ENCODE assay signal across 9 mouse cellular contexts in the genomic region with DNA sequence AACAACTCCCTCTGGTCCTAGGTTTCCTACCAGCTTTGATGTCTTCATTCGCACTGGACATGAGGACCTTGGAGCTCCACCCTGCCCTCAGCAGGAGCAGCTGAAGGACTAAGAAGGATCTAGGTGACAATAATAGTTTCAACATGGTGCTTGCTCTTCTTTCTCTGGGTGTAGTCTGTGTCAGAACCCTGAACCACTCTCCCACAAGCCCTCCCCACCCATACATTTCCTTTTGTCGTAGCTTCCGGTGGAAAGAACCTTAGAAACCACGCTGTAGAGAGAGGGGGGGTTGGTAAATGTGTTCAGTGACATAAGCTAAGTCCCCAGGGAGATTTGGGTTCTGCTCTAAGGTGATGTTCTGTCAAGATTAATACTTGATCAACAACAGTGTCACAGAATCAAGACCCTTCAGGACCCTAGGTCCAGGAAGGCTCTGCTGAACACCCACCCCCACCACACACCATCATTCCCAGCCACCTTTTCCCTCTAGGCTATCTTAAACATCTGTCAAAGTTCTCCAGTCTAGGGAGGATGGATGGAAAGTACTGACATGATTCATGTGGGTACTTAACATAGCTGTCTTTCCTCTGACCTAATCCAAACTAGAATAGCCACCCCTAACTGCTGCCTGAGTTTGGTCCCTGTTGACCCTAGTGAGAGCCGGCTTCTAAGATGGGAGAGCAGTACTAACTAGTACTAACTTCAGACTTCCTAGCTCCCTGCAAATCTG. TPM values are rescaled to one million over a fixed set of nuclear protein-coding genes. Genes with fewer than 3 reads are reported as not detected.
DNase-seq lines count a peak whose midpoint lies in the region; ATAC-seq and TF ChIP-seq lines count a peak whose summit lies in the region.
"Had no signal": no experiment of that assay in that cellular context is flagged by ENCODE, and none has a peak within 500 bp of the region (broad histone marks: within the 10 kb centered on the region; RNA-seq: fewer than 3 reads in every experiment).

Gene Il2rg, minus strand, starts transcription at position 231 of the 730 bp plus-strand sequence.

- no peak for TF ChIP-seq POLR2A in MEL (IDR thresholded peaks at IDR 0.05; ENCODE audit: control insufficient read depth in 1 of 2, insufficient read depth in 1 of 2, low read depth in 1 of 2, low read length in 2 of 2, poor library complexity in 1 of 2)

- H3K9me3 ChIP-seq in hindbrain, embryonic 16.5 days (ENCODE audit: control insufficient read depth, low read length): no peaks in the 10 kb centered on the region
- no peaks in the 10 kb centered on the region for H3K9me3 ChIP-seq in hindbrain, embryonic 12.5 days (replicated peaks)
- no peaks in the 10 kb centered on the region for H3K9me3 ChIP-seq in MEL (replicated peaks; ENCODE audit: insufficient read depth, low read length)
- H3K9me3 ChIP-seq: limb, embryonic 13.5 days had no signal

- 76% methylated on average over 5 of the region's 5 CpGs for WGBS in hindbrain, embryonic 16.5 days
- 72% methylated on average over 5 of the region's 5 CpGs for WGBS in hindbrain, embryonic 12.5 days

- H3K4me1 ChIP-seq in hindbrain, embryonic 16.5 days (ENCODE audit: control insufficient read depth, insufficient read depth, low read depth, low read length): no peaks in the 10 kb centered on the region
- H3K4me1 ChIP-seq in hindbrain, embryonic 12.5 days: no peaks in the 10 kb centered on the region
- peaks cover 5 to 10% of the 10 kb centered on the region in 2 experiments; a peak in 3 of 4 replicates for H3K4me1 ChIP-seq in MEL (ENCODE audit: control insufficient read depth in 1 of 2, insufficient read depth in 2 of 2, low read length in 2 of 2)

- no peaks in the 10 kb centered on the region for H3K79me2 ChIP-seq in MEL (ENCODE audit: control insufficient read depth, insufficient read depth, low read length, poor library complexity)

- no peak for ATAC-seq in hindbrain, embryonic 16.5 days
- ATAC-seq in hindbrain, embryonic 12.5 days (ENCODE audit: low FRiP score): no peak
- peak; percentile 80 to 86 for ATAC-seq in hematopoietic stem cell, adult 5-6 weeks (replicated peaks in 1 of 2; ENCODE audit: insufficient read depth in 1 of 2, low FRiP score in 2 of 2, low TSS enrichment in 1 of 2, low read depth in 1 of 2, poor library complexity in 2 of 2, severe bottlenecking in 2 of 2)
- ATAC-seq in megakaryocyte progenitor cell, adult 5-6 weeks (replicated peaks; ENCODE audit: poor library complexity): peak; percentile 79

- no peaks in the 10 kb centered on the region; the same call in 1 of the 2 replicates for H3K27me3 ChIP-seq in hindbrain, embryonic 16.5 days (replicated peaks; ENCODE audit: control insufficient read depth, insufficient read depth, low read length)
- H3K27me3 ChIP-seq in hindbrain, embryonic 12.5 days: 0 out of 2 replicates have a peak, but pooled peaks cover 6% of the 10 kb centered on the region
- H3K27me3 ChIP-seq in MEL (ENCODE audit: control insufficient read depth in 1 of 2, insufficient read depth in 2 of 2, low read length in 2 of 2): no peaks in the 10 kb centered on the region

- no peak for TF ChIP-seq EP300 in MEL (IDR thresholded peaks at IDR 0.05; ENCODE audit: low read depth in 1 of 2, low read length in 2 of 2)

- no peaks in the 10 kb centered on the region for H3K36me3 ChIP-seq in hindbrain, embryonic 16.5 days (ENCODE audit: control insufficient read depth, insufficient read depth, low read length)
- no peaks in the 10 kb centered on the region for H3K36me3 ChIP-seq in hindbrain, embryonic 12.5 days
- peaks cover 0 to 7% of the 10 kb centered on the region in 2 experiments; a peak in 2 of 4 replicates for H3K36me3 ChIP-seq in MEL (ENCODE audit: control insufficient read depth in 1 of 2, insufficient read depth in 2 of 2, low read length in 2 of 2)
- H3K36me3 ChIP-seq: limb, embryonic 13.5 days had no signal

- no peak within 1 kb of the TSS for H3K27ac ChIP-seq in hindbrain, embryonic 16.5 days (ENCODE audit: low read depth, low read length)
- no peak within 1 kb of the TSS for H3K27ac ChIP-seq in hindbrain, embryonic 12.5 days
- H3K27ac ChIP-seq in MEL (ENCODE audit: control insufficient read depth, low read depth, low read length): 0 out of 2 replicates have a peak within 1 kb of the TSS, but pooled peaks have one; percentile 4
- H3K27ac ChIP-seq: limb, embryonic 13.5 days had no signal

- H3K4me3 ChIP-seq in hindbrain, embryonic 16.5 days (ENCODE audit: low read length): no peak within 1 kb of the TSS
- H3K4me3 ChIP-seq in hindbrain, embryonic 12.5 days: no peak within 1 kb of the TSS
- H3K4me3 ChIP-seq in MEL (ENCODE audit: control insufficient read depth in 1 of 2, insufficient read depth in 1 of 2, low read depth in 2 of 2, low read length in 2 of 2): peak within 1 kb of the TSS; percentile 22 to 33; a peak in 3 of 4 replicates
- H3K4me3 ChIP-seq: limb, embryonic 13.5 days had no signal

- H3K4me2 ChIP-seq in hindbrain, embryonic 16.5 days (ENCODE audit: low read length): 0 out of 2 replicates have a peak within 1 kb of the TSS, but pooled peaks have one; percentile 7
- H3K4me2 ChIP-seq in hindbrain, embryonic 12.5 days (replicated peaks): no peak within 1 kb of the TSS
- H3K4me2 ChIP-seq: limb, embryonic 13.5 days had no signal

- no peak for TF ChIP-seq RAD21 in MEL (IDR thresholded peaks at IDR 0.05; ENCODE audit: low read depth, low read length)

- no peak for DNase-seq in MEL (ENCODE audit: low read depth, low spot score)
- DNase-seq in embryo, embryonic 11 days: no peak
- DNase-seq in Muller cell, postnatal 12 days (ENCODE audit: inconsistent ontology term): no peak
- no peak for DNase-seq in layer of hippocampus, postnatal 10 days (ENCODE audit: low spot score in 2 of 2)

- TF ChIP-seq CTCF in MEL (IDR thresholded peaks at IDR 0.05 in 2 of 3, conservative IDR thresholded peaks at IDR 0.05 in 1 of 3; ENCODE audit: control insufficient read depth in 1 of 3, insufficient read depth in 1 of 3, low read depth in 2 of 3, low read length in 3 of 3, poor library complexity in 1 of 3, severe bottlenecking in 1 of 3): no peak

- no peak within 1 kb of the TSS for H3K9ac ChIP-seq in hindbrain, embryonic 16.5 days (ENCODE audit: low read depth, low read length)
- no peak within 1 kb of the TSS for H3K9ac ChIP-seq in hindbrain, embryonic 12.5 days
- peak within 1 kb of the TSS; percentile 31 for H3K9ac ChIP-seq in MEL (ENCODE audit: control insufficient read depth, low read depth, low read length, poor library complexity, severe bottlenecking)
- H3K9ac ChIP-seq: limb, embryonic 13.5 days had no signal

TF ChIP-seq in MEL, 35 proteins besides CTCF, POLR2A, EP300 and RAD21:
- TF ChIP-seq RCOR1 (IDR thresholded peaks at IDR 0.05; ENCODE audit: low read depth, low read length) (no peak), ELF1 (IDR thresholded peaks at IDR 0.05; ENCODE audit: low read depth, low read length) (no peak), POLR2AphosphoS5 (IDR thresholded peaks at IDR 0.05; ENCODE audit: borderline replicate concordance, low read depth, low read length) (no peak), KAT2A (conservative IDR thresholded peaks at IDR 0.05; ENCODE audit: low read depth, low read length) (no peak), NELFE (IDR thresholded peaks at IDR 0.05; ENCODE audit: low read depth, low read length) (no peak), TBP (IDR thresholded peaks at IDR 0.05; ENCODE audit: low read depth, low read length) (no peak)

RNA-seq across cellular contexts. Expression of gene Il2rg, which starts in this region (rescaled TPM):
- polyA plus RNA-seq in hindbrain, embryonic 16.5 days (2015; fragmentation: Nextera tagmentation; extraction: Ambion mirVana): 6.8 and 7.9 TPM in 2 replicates
- polyA plus RNA-seq in hindbrain, embryonic 12.5 days (2016; fragmentation: Nextera tagmentation; extraction: Ambion mirVana): 3.5 and 4.0 TPM in 2 replicates
- total RNA-seq in MEL (2012; rRNA removed): 1.6 and 1.9 TPM in 2 replicates
- polyA plus RNA-seq in MEL (2012; ENCODE audit: insufficient read depth in 1 of 2, insufficient read length in 2 of 2, low read depth in 1 of 2, low replicate concordance in 2 of 2, missing spikeins in 1 of 2): 1 to 10 TPM in 1 of 2 experiments, not detected in 1; 3.5 TPM
- total RNA-seq in hematopoietic stem cell, adult 5-6 weeks (2017): 114 and 157 TPM in 2 replicates
- total RNA-seq in megakaryocyte progenitor cell, adult 5-6 weeks (2015): 33.6 and 40.5 TPM in 2 replicates
- 19.2 and 28.9 TPM in 2 replicates for total RNA-seq in megakaryocyte progenitor cell, adult 5-6 weeks (2017)
- 1 to 10 TPM; 2.6 to 3.1 TPM for total RNA-seq in layer of hippocampus, postnatal 10 days (2021)

Comparison
In these comparisons a context has a peak if more than half of its experiments do, and no peak if none do; other contexts are left out.
1. ATAC-seq: peak in hematopoietic stem cell, adult 5-6 weeks (2 of 2) and megakaryocyte progenitor cell, adult 5-6 weeks (single experiment); none in hindbrain, embryonic 16.5 days (single experiment) and hindbrain, embryonic 12.5 days (single experiment).
2. H3K4me3 ChIP-seq: peak in MEL (2 of 2); none in hindbrain, embryonic 16.5 days (single experiment) and hindbrain, embryonic 12.5 days (single experiment).